Mouse (Mus musculus) embryonic facial prominence, embryonic 11.5 days (tissue): ENCODE results near the gene Smim14. TPM values are rescaled to one million over a fixed set of nuclear protein-coding genes. Genes with fewer than 3 reads are reported as not detected.
"Not testable (repeated sequence)": the region's sequence is repeated elsewhere in the genome, so short reads cannot be mapped to it uniquely, and the experiment has no call there.

ENCODE experiments used
- ATAC-seq: fragments of 200-750 bp; cut with Nextera tagmentation; replicated peaks from 2 replicates; pipeline ENCODE4 v1.8.0; 2017; ENCODE audit warnings: low read depth; ENCODE audit not compliant: insufficient number of reproducible peaks, low FRiP score, low TSS enrichment
- DNase-seq: peaks from one replicate; pipeline ENCODE4 v3.0.0-alpha.2; 2015; ENCODE audit warnings: low spot score
- H3K27ac ChIP-seq: fragments of 300-500 bp; sonication (generic); replicated peaks from 2 replicates; pipeline ENCODE4 v1.5.1; 2014; ENCODE audit warnings: mild to moderate bottlenecking, low read depth, low read length, control low read depth
- H3K27me3 ChIP-seq: fragments of 300-500 bp; sonication (generic); 2 replicates; pipeline ENCODE4 v1.6.1; 2014; ENCODE audit warnings: mild to moderate bottlenecking, low read length, moderate library complexity, mixed read lengths; ENCODE audit not compliant: control insufficient read depth, insufficient read depth
- H3K36me3 ChIP-seq: fragments of 300-500 bp; sonication (generic); replicated peaks from 2 replicates; pipeline ENCODE4 v1.6.1; 2014; ENCODE audit warnings: low read depth, mild to moderate bottlenecking, low read length, moderate library complexity, mixed read lengths; ENCODE audit not compliant: control insufficient read depth, insufficient read depth
- H3K4me1 ChIP-seq: fragments of 300-500 bp; sonication (generic); 2 replicates; pipeline ENCODE4 v1.6.1; 2014; ENCODE audit warnings: low read length, mixed read lengths; ENCODE audit not compliant: control insufficient read depth, insufficient read depth
- H3K4me2 ChIP-seq: fragments of 300-500 bp; sonication (generic); 2 replicates; pipeline ENCODE4 v1.6.1; 2014; ENCODE audit warnings: low read depth, mild to moderate bottlenecking, control low read depth, low read length, moderate library complexity
- H3K4me3 ChIP-seq: fragments of 300-500 bp; sonication (generic); 2 replicates; pipeline ENCODE4 v1.5.1; 2014; ENCODE audit warnings: low read depth, low read length, control low read depth
- H3K9ac ChIP-seq: fragments of 300-500 bp; sonication (generic); replicated peaks from 2 replicates; pipeline ENCODE4 v1.6.1; 2014; ENCODE audit warnings: mild to moderate bottlenecking, control low read depth, low read length
- H3K9me3 ChIP-seq: fragments of 300-500 bp; sonication (generic); replicated peaks from 2 replicates; pipeline ENCODE4 v1.6.1; 2016; ENCODE audit warnings: mild to moderate bottlenecking, low read length, inconsistent platforms, mixed read lengths; ENCODE audit not compliant: control insufficient read depth
- WGBS: fragments of 180-500 bp; shearing (Covaris S2); extraction: QIAGEN DNeasy Blood & Tissue Kit; methylation state at CpG from one replicate; pipeline ENCODE4 v1.1.7; 2014; 5-methylcytosine and 5-hydroxymethylcytosine counted together
- polyA plus RNA-seq: library from polyadenylated mRNA; unstranded; fragments of >200 nt; fragmentation: Nextera tagmentation; extraction: Ambion mirVana; gene quantifications from 2 replicates; pipeline ENCODE4 v1.2.1, GENCODE M21; 2014

The Smim14 gene
- polyA plus RNA-seq, 1 experiment from 2014 or later, result 77.6 TPM

DNA sequence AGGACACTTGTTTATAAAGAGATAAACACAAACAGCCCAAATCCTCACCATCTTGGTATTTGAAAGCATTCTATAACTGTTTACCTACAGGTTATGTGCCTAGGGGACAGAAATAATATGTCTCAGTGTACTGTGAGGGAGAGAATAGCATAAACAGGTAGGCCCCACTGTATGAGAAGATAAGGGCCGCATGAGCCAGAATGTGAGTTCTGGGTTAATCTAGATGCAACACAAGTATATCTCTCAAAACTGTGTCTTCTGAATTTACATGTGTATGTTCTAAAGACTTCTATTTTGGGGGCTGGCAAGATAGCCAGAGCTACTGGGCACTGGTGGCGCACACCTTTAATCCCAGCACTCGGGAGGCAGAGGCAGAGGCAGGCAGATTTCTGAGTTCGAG is 60.2 kb downstream of the Smim14 start:
- H3K9me3 ChIP-seq, result not testable (repeated sequence)

DNA sequence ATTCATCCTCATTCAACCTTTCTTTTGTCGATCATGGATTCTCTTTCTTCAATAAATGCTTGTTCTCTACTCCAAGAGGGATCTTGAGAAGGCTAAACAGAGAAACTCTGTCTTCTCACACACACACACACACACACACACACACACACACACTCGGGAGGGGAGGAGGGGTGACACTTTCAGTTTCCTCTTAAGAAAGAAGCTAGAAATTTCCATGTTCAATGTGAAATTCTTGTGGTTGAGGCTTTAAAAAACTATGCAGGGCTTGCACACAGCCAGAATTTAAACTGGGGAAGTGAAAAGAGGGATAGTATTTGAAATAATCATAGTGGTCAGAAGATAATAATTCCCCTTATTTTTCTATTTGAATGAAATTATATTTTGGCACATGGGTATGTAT is 61.2 kb downstream of the Smim14 start:
- H3K9ac ChIP-seq, result no peak overlapping the region
- WGBS, result 68% methylated on average over 2 of the region's 2 CpGs

More for the DNA sequence above, 60.2 kb downstream of the Smim14 start:
- H3K4me3 ChIP-seq, H3K9ac ChIP-seq, H3K27ac ChIP-seq, H3K27me3 ChIP-seq, H3K36me3 ChIP-seq, DNase-seq, ATAC-seq, H3K4me1 ChIP-seq, H3K4me2 ChIP-seq: not testable (repeated sequence)
- WGBS, result 96% methylated on average over 4 of the region's 4 CpGs

DNA sequence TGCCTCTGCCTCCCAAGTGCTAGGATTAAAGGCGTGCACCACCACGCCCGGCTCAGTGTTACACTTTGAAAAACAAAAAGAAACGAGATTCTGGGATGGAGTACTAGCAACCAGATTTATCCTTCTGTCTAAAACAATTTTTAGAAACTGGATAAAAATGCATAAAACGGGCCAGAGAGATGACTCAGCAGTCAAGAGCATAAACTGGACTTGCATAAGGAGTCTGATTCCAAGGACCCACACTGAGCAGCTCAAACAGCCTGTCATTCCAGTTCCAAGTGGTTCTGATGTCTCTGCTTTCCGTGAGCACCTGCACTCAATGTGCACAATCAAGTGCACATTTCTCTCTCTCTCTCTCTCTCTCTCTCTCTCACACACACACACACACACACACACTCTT is 67.2 kb downstream of the Smim14 start:
- Histone ChIP-seq H3K27me3 (no peaks in the 10 kb centered on the region), H3K36me3 (no peaks in the 10 kb centered on the region), H3K27ac (no peak overlapping the region), H3K4me2 (no peak overlapping the region), H3K9ac (no peak overlapping the region), H3K4me3 (no peak overlapping the region), H3K4me1 (no peaks in the 10 kb centered on the region), H3K9me3 (no peaks in the 10 kb centered on the region)
- 86% methylated on average over 6 of the region's 6 CpGs for WGBS
- no peak for DNase-seq
- ATAC-seq, result no peak

More for the DNA sequence above, 61.2 kb downstream of the Smim14 start:
- H3K27me3 ChIP-seq, result no peaks in the 10 kb centered on the region
- ATAC-seq (no peak), DNase-seq (no peak)
- no peaks in the 10 kb centered on the region for H3K36me3 ChIP-seq
- no peak overlapping the region for H3K4me3 ChIP-seq
- H3K27ac ChIP-seq, result no peak overlapping the region
- no peaks in the 10 kb centered on the region for H3K9me3 ChIP-seq
- H3K4me2 ChIP-seq, result no peak overlapping the region
- no peaks in the 10 kb centered on the region for H3K4me1 ChIP-seq

DNA sequence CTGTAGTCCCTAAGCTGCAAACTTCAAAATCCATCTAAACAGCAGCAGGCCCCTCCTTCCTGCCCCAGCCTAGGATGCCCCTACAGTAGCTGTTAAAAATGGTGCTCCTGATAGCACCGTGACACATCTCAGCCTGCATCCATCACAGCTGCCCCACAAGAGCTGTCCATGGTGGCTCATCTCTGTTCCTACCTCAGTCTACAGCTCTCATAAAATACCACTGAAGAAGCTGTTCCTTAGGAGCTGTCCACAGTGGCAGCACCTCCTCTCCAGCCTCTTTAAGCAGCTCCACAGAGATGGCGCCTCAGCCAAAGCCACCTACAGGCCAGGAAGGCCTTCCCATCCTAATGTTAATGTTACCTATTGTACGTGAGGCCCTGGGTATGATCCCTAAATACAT is 70.1 kb downstream of the Smim14 start:
- no peaks in the 10 kb centered on the region for H3K9me3 ChIP-seq
- no peaks in the 10 kb centered on the region; the same call in 1 of the 2 replicates for H3K36me3 ChIP-seq
- H3K27ac ChIP-seq, result no peak overlapping the region
- H3K4me3 ChIP-seq, result no peak overlapping the region
- 63% methylated on average over 3 of the region's 3 CpGs for WGBS
- no peaks in the 10 kb centered on the region for H3K27me3 ChIP-seq
- ATAC-seq (no peak), DNase-seq (peak; percentile 28)
- H3K9ac ChIP-seq, result no peak overlapping the region
- H3K4me1 ChIP-seq, result no peaks in the 10 kb centered on the region
- no peak overlapping the region for H3K4me2 ChIP-seq

DNA sequence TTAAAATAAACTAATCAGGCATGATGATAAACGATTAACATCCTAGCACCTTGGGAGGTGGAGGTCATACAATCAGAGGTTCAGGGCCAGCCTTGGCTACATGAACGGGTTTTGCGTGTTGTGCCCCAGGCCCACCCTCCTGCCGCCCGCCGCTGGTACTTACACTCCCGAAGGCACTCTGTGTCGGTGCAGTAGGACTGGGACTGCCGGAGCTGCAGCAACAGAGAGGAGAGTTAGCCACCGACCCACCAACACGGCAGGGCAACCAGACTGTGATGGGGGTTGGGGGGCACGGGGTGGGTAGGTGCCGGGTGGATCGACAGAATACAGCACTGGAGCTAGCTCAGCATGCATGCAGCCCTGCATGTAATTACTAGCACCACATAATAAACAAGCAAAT is 76.6 kb downstream of the Smim14 start:
- WGBS, result 85% methylated on average over 14 of the region's 14 CpGs
- Histone ChIP-seq H3K4me2 (no peak overlapping the region), H3K27ac (no peak overlapping the region), H3K9me3 (no peaks in the 10 kb centered on the region), H3K36me3 (no peaks in the 10 kb centered on the region; the same call in 1 of the 2 replicates), H3K9ac (no peak overlapping the region), H3K27me3 (no peaks in the 10 kb centered on the region), H3K4me3 (no peak overlapping the region), H3K4me1 (no peaks in the 10 kb centered on the region)
- ATAC-seq, result no peak
- DNase-seq, result no peak

DNA sequence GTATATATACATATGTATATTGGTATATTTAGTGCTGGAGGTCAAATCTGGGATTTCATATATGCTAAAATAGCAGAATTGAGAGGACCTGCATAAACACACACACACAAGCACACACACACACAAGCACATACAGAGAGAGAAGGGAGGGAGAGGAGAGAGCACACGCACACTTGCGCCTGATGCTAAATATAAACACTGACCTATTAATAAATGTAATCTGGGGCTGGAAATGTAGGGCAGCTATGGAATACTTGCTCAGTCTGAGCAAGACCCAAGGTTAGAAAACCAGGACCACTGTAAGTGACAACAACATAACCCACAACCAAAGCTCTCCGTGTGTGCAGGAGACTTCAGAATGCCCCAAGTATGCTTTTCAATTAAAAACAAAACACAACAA is 77.5 kb downstream of the Smim14 start:
- H3K9me3 ChIP-seq, result no peaks in the 10 kb centered on the region

DNA sequence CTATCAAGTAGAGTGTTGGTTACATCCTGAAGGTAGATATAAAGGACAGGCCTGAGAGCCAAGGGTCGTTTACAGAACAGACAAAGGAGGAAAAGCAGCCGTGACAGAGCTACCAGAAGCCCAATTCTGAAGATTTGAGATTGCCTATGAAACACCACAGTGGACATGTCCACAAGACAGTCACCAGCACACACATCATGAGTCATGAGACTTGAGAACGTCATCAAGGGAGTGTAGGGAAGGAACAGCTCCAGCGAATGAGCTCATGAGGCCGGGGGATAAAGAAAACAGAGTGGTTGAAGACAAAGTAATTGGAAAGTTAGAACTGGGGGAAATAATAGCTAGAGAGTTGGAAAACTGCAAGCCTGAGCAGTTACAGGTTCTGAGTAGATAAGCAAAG is 79.1 kb downstream of the Smim14 start:
- H3K9me3 ChIP-seq, result no peaks in the 10 kb centered on the region
- no peaks in the 10 kb centered on the region for H3K27me3 ChIP-seq
- WGBS, result 77% methylated on average over 5 of the region's 5 CpGs
- H3K9ac ChIP-seq, result no peak overlapping the region
- H3K4me3 ChIP-seq, result no peak overlapping the region
- no peak overlapping the region for H3K4me2 ChIP-seq
- DNase-seq (no peak), ATAC-seq (no peak)
- H3K4me1 ChIP-seq, result no peaks in the 10 kb centered on the region
- H3K36me3 ChIP-seq, result no peaks in the 10 kb centered on the region
- H3K27ac ChIP-seq, result peak overlapping the region; percentile 39; the same call in 1 of the 2 replicates

More for the DNA sequence above, 77.5 kb downstream of the Smim14 start:
- no peak for ATAC-seq
- no peak overlapping the region for H3K27ac ChIP-seq
- DNase-seq, result no peak
- H3K36me3 ChIP-seq, result no peaks in the 10 kb centered on the region; the same call in 1 of the 2 replicates
- no peaks in the 10 kb centered on the region for H3K27me3 ChIP-seq
- H3K9ac ChIP-seq, result no peak overlapping the region
- WGBS, result 94% methylated on average over 3 of the region's 3 CpGs
- no peaks in the 10 kb centered on the region for H3K4me1 ChIP-seq
- H3K4me3 ChIP-seq, result no peak overlapping the region
- no peak overlapping the region for H3K4me2 ChIP-seq

DNA sequence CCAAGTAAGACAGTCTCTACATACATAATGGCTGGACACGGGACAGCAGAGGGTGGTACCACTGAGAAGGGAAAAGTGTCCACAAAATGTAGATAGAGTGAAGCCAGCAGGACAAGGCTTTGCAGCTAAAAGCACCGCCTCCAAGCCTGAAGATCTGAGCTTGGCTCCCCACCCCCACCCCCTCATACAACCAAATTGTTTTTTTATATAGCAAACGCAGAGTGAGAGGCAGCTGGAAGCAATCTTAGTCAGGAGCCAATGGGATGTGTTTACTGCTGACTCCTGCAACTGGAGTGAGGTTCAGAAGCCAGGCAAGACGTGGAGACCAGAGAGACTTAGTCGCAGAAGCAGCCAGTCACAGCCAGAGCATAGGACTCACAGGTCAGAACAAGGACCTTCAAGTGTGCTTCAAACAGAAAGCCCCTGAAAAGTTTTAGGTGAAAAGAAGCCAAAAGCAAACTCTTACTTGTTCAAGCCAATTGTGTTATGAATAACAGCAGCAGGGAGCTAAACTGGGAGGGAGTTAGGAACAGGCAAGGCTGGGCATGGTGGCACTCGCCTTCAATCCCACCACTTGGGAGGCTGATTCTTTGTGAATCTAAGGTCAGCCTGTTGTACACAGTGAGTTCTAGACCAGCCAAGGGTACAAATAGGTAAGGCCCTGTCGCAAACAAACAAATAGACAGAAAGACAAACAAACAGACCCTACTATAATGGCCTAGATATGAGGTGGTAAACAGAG is 79.7 kb downstream of the Smim14 start:
- H3K9me3 ChIP-seq, result no peaks in the 10 kb centered on the region
- peak; percentile 84 for DNase-seq
- no peaks in the 10 kb centered on the region for H3K36me3 ChIP-seq
- H3K4me1 ChIP-seq, result no peaks in the 10 kb centered on the region
- peak overlapping the region; percentile 68 for H3K27ac ChIP-seq
- H3K27me3 ChIP-seq, result no peaks in the 10 kb centered on the region
- peak; percentile 87 for ATAC-seq
- WGBS, result 45% methylated on average over 7 of the region's 7 CpGs
- H3K4me3 ChIP-seq, result no peak overlapping the region
- no peak overlapping the region for H3K4me2 ChIP-seq
- no peak overlapping the region for H3K9ac ChIP-seq
